In the genomic region with DNA sequence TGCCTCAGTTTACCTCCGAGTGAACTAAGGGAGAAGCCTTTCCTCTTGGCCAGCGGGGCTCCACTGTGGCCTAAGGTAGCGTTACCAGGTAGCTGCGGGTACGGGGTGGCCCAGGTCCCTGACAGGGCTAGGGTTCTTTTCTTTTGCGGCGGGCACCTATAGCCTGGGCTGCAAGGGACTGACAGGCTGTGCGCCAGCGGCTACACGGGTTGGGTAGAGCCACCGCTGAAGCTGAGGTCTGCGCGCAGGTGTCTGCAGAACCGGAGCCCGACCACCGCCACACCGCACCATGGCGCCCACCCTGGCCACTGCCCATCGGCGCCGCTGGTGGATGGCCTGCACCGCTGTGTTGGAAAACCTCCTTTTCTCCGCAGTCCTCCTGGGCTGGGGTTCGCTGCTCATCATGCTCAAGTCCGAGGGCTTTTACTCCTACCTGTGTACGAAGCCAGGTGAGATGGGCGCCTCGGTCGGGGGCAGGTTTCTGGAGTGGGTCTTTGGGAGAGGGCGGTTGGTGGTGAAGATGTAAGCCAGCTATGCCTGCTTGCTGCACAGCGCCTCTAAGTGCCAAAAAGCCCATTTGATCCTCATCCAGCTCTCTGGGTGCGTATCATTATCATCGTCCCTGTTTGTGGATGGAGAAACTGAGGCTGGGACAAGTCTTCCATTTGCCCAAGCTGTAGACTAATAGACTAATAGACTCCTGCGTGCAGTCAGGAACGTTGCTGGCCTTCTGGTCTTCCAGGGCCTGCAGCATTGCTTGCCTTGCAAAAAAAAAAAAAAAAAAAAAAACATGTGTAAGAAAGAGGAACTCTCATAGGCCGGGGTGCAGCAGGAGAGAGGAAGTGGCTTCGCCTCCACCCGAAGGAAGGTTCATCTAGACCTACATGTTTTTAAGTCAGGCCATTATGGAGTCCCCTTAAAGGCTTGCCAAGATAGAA, we compare ENCODE assay signal across 7 mouse cellular contexts. TPM values are rescaled to one million over a fixed set of nuclear protein-coding genes. Genes with fewer than 3 reads are reported as not detected.
A peak's percentile ranks its signal among the peaks of the same experiment; 100 is the strongest.
DNase-seq lines count a peak whose midpoint lies in the region; ATAC-seq and TF ChIP-seq lines count a peak whose summit lies in the region.

No protein-coding gene starts in this region.

- H3K27me3 ChIP-seq in forebrain, postnatal 0 days (ENCODE audit: insufficient read depth, low read length) = no peaks in the 10 kb centered on the region
- peaks cover 4% of the 10 kb centered on the region; the same call in 1 of the 2 replicates for H3K27me3 ChIP-seq in limb, embryonic 10.5 days (ENCODE audit: low read depth, poor library complexity, severe bottlenecking)
- H3K27me3 ChIP-seq in midbrain, embryonic 16.5 days (ENCODE audit: control insufficient read depth, insufficient read depth, low read depth, low read length) = no peaks in the 10 kb centered on the region
- no peaks in the 10 kb centered on the region for H3K27me3 ChIP-seq in thymus, adult 2 months (ENCODE audit: control insufficient read depth, insufficient read depth, low read length)

- no peak for ATAC-seq in forebrain, postnatal 0 days
- ATAC-seq in midbrain, embryonic 16.5 days = peak; percentile 22; the same call in 1 of the 2 replicates

- no peak; the same call in 1 of the 2 replicates for TF ChIP-seq POLR2A in lung, adult 2 months (IDR thresholded peaks at IDR 0.05; ENCODE audit: borderline replicate concordance, extremely low read depth, low read depth, low read length)
- TF ChIP-seq POLR2A in thymus, adult 2 months (IDR thresholded peaks at IDR 0.05; ENCODE audit: control insufficient read depth, extremely low read depth, insufficient read depth, low read length, poor library complexity) = 0 out of 2 replicates have a peak, but pooled peaks have one; percentile 20

- no peak for TF ChIP-seq CTCF in lung, adult 2 months (IDR thresholded peaks at IDR 0.05; ENCODE audit: insufficient read depth, low read length)
- TF ChIP-seq CTCF in forebrain, postnatal 0 days (IDR thresholded peaks at IDR 0.05; ENCODE audit: low read depth) = peak; percentile 13; the same call in 1 of the 2 replicates
- no peak for TF ChIP-seq CTCF in thymus, adult 2 months (IDR thresholded peaks at IDR 0.05; ENCODE audit: borderline replicate concordance, control insufficient read depth, extremely low read depth, insufficient read depth, low read length, poor library complexity)

- peak overlapping the region; percentile 97 for H3K27ac ChIP-seq in forebrain, postnatal 0 days (ENCODE audit: low read depth, low read length)
- H3K27ac ChIP-seq in limb, embryonic 10.5 days = peak overlapping the region; percentile 93
- H3K27ac ChIP-seq in midbrain, embryonic 16.5 days (ENCODE audit: low read length) = peak overlapping the region; percentile 99
- H3K27ac ChIP-seq in thymus, adult 2 months (ENCODE audit: control insufficient read depth, insufficient read depth, low read length) = peak overlapping the region; percentile 97

- H3K9ac ChIP-seq in forebrain, postnatal 0 days = peak overlapping the region; percentile 98
- H3K9ac ChIP-seq in midbrain, embryonic 16.5 days (ENCODE audit: low read depth, low read length) = peak overlapping the region; percentile 95

- no peak for DNase-seq in lung, adult 2 months
- DNase-seq in lung, postnatal 14 days = no peak
- peak; percentile 77 for DNase-seq in cerebellum, adult 11-12 months
- peak; percentile 64 for DNase-seq in forebrain, postnatal 0 days
- DNase-seq in limb, embryonic 10.5 days (ENCODE audit: low spot score) = peak; percentile 53
- DNase-seq in thymus, adult 2 months = peak; percentile 63

- no peaks in the 10 kb centered on the region for H3K9me3 ChIP-seq in forebrain, postnatal 0 days (ENCODE audit: low read length)
- H3K9me3 ChIP-seq in limb, embryonic 10.5 days (replicated peaks) = no peaks in the 10 kb centered on the region
- no peaks in the 10 kb centered on the region for H3K9me3 ChIP-seq in midbrain, embryonic 16.5 days (replicated peaks; ENCODE audit: control insufficient read depth, low read length, poor library complexity, severe bottlenecking)

- WGBS in lung, adult 2 months = 8% methylated on average over 38 of the region's 38 CpGs
- WGBS in forebrain, postnatal 0 days = 10% methylated on average over 38 of the region's 38 CpGs
- 16% methylated on average over 38 of the region's 38 CpGs for WGBS in limb, embryonic 10.5 days
- 11% methylated on average over 38 of the region's 38 CpGs for WGBS in midbrain, embryonic 16.5 days
- WGBS in thymus, adult 2 months = 2% methylated on average over 38 of the region's 38 CpGs

- peak overlapping the region; percentile 93 for H3K4me3 ChIP-seq in lung, adult 2 months (replicated peaks; ENCODE audit: extremely low read depth, low read depth, low read length)
- peak overlapping the region; percentile 60 for H3K4me3 ChIP-seq in forebrain, postnatal 0 days (ENCODE audit: low read depth, low read length)
- peak overlapping the region; percentile 71 for H3K4me3 ChIP-seq in limb, embryonic 10.5 days
- H3K4me3 ChIP-seq in midbrain, embryonic 16.5 days (ENCODE audit: low read depth, low read length) = peak overlapping the region; percentile 84
- peak overlapping the region; percentile 86 for H3K4me3 ChIP-seq in thymus, adult 2 months (ENCODE audit: control insufficient read depth, insufficient read depth, low read length)

- H3K36me3 ChIP-seq in forebrain, postnatal 0 days (ENCODE audit: insufficient read depth) = no peaks in the 10 kb centered on the region
- H3K36me3 ChIP-seq in limb, embryonic 10.5 days = no peaks in the 10 kb centered on the region
- H3K36me3 ChIP-seq in midbrain, embryonic 16.5 days (ENCODE audit: control insufficient read depth, insufficient read depth, low read length) = no peaks in the 10 kb centered on the region
- no peaks in the 10 kb centered on the region for H3K36me3 ChIP-seq in thymus, adult 2 months (ENCODE audit: control insufficient read depth, insufficient read depth, low read length)

- peak overlapping the region; percentile 99 for H3K4me2 ChIP-seq in forebrain, postnatal 0 days (ENCODE audit: low read depth)
- H3K4me2 ChIP-seq in midbrain, embryonic 16.5 days (ENCODE audit: low read length) = peak overlapping the region; percentile 96

- H3K4me1 ChIP-seq in lung, adult 2 months (ENCODE audit: control insufficient read depth, insufficient read depth, low read length) = peaks cover 14% of the 10 kb centered on the region
- peaks cover 11% of the 10 kb centered on the region; the same call in 1 of the 2 replicates for H3K4me1 ChIP-seq in forebrain, postnatal 0 days (ENCODE audit: insufficient read depth)
- H3K4me1 ChIP-seq in limb, embryonic 10.5 days = peaks cover 37% of the 10 kb centered on the region
- peaks cover 29% of the 10 kb centered on the region for H3K4me1 ChIP-seq in midbrain, embryonic 16.5 days (ENCODE audit: control insufficient read depth, insufficient read depth, low read length)
- peaks cover 29% of the 10 kb centered on the region for H3K4me1 ChIP-seq in thymus, adult 2 months (replicated peaks; ENCODE audit: control insufficient read depth, insufficient read depth, low read length)

RNA-seq across cellular contexts. Expression of gene Slc43a2, which starts 1.1 kb away (rescaled TPM):
- 68.2 and 78.7 TPM in 2 replicates for polyA plus RNA-seq in lung, adult 2 months (2012; rRNA removed)
- 16.5 and 24.0 TPM in 2 replicates for total RNA-seq in forebrain, postnatal 0 days (2014; rRNA removed)
- polyA plus RNA-seq in forebrain, postnatal 0 days (2015; fragmentation: Nextera tagmentation; extraction: Ambion mirVana) = 10.4 and 14.1 TPM in 2 replicates
- 3.4 and 4.9 TPM in 2 replicates for polyA plus RNA-seq in limb, embryonic 10.5 days (2016; fragmentation: Nextera tagmentation; extraction: Ambion mirVana)
- 19.4 and 21.0 TPM in 2 replicates for polyA plus RNA-seq in midbrain, embryonic 16.5 days (2015; fragmentation: Nextera tagmentation; extraction: Ambion mirVana)
- 207 and 214 TPM in 2 replicates for polyA plus RNA-seq in thymus, adult 2 months (2012; rRNA removed)

RNA-seq across cellular contexts. Expression of gene Scarf1, which starts 19.3 kb away (rescaled TPM):
- 50.1 and 58.6 TPM in 2 replicates for polyA plus RNA-seq in lung, adult 2 months (2012; rRNA removed)
- 4.0 and 4.5 TPM in 2 replicates for total RNA-seq in forebrain, postnatal 0 days (2014; rRNA removed)
- 3.1 and 3.5 TPM in 2 replicates for polyA plus RNA-seq in forebrain, postnatal 0 days (2015; fragmentation: Nextera tagmentation; extraction: Ambion mirVana)
- polyA plus RNA-seq in limb, embryonic 10.5 days (2016; fragmentation: Nextera tagmentation; extraction: Ambion mirVana) = 7.0 and 7.1 TPM in 2 replicates
- 3.4 and 4.3 TPM in 2 replicates for polyA plus RNA-seq in midbrain, embryonic 16.5 days (2015; fragmentation: Nextera tagmentation; extraction: Ambion mirVana)
- polyA plus RNA-seq in thymus, adult 2 months (2012; rRNA removed) = 4.7 and 4.8 TPM in 2 replicates

RNA-seq across cellular contexts. Expression of gene Rilp, which starts 22.7 kb away (rescaled TPM):
- 14.5 and 15.3 TPM in 2 replicates for polyA plus RNA-seq in lung, adult 2 months (2012; rRNA removed)
- total RNA-seq in forebrain, postnatal 0 days (2014; rRNA removed) = 0.67 and 1.6 TPM in 2 replicates
- 2.9 and 4.9 TPM in 2 replicates for polyA plus RNA-seq in forebrain, postnatal 0 days (2015; fragmentation: Nextera tagmentation; extraction: Ambion mirVana)
- polyA plus RNA-seq in limb, embryonic 10.5 days (2016; fragmentation: Nextera tagmentation; extraction: Ambion mirVana) = 0.25 and 0.46 TPM in 2 replicates
- 2.8 and 2.9 TPM in 2 replicates for polyA plus RNA-seq in midbrain, embryonic 16.5 days (2015; fragmentation: Nextera tagmentation; extraction: Ambion mirVana)
- 3.0 and 3.2 TPM in 2 replicates for polyA plus RNA-seq in thymus, adult 2 months (2012; rRNA removed)

RNA-seq across cellular contexts. Expression of gene Prpf8, which starts 46.0 kb away (rescaled TPM):
- polyA plus RNA-seq in lung, adult 2 months (2012; rRNA removed) = 67.9 and 90.2 TPM in 2 replicates
- total RNA-seq in forebrain, postnatal 0 days (2014; rRNA removed) = 89.0 and 120 TPM in 2 replicates
- polyA plus RNA-seq in forebrain, postnatal 0 days (2015; fragmentation: Nextera tagmentation; extraction: Ambion mirVana) = 25.6 and 27.9 TPM in 2 replicates
- polyA plus RNA-seq in limb, embryonic 10.5 days (2016; fragmentation: Nextera tagmentation; extraction: Ambion mirVana) = 81.7 and 82.6 TPM in 2 replicates
- 42.9 and 47.6 TPM in 2 replicates for polyA plus RNA-seq in midbrain, embryonic 16.5 days (2015; fragmentation: Nextera tagmentation; extraction: Ambion mirVana)
- polyA plus RNA-seq in thymus, adult 2 months (2012; rRNA removed) = 142 and 161 TPM in 2 replicates

RNA-seq across cellular contexts. Expression of gene Pitpna, which starts 55.3 kb away (rescaled TPM):
- polyA plus RNA-seq in lung, adult 2 months (2012; rRNA removed) = 56.1 and 70.4 TPM in 2 replicates
- total RNA-seq in forebrain, postnatal 0 days (2014; rRNA removed) = 83.0 and 95.7 TPM in 2 replicates
- polyA plus RNA-seq in forebrain, postnatal 0 days (2015; fragmentation: Nextera tagmentation; extraction: Ambion mirVana) = 85.8 and 101 TPM in 2 replicates
- polyA plus RNA-seq in limb, embryonic 10.5 days (2016; fragmentation: Nextera tagmentation; extraction: Ambion mirVana) = 60.9 and 68.8 TPM in 2 replicates
- 95.7 and 98.3 TPM in 2 replicates for polyA plus RNA-seq in midbrain, embryonic 16.5 days (2015; fragmentation: Nextera tagmentation; extraction: Ambion mirVana)
- polyA plus RNA-seq in thymus, adult 2 months (2012; rRNA removed) = 99.7 and 108 TPM in 2 replicates

Comparison
In these comparisons a context has a peak if more than half of its experiments do, and no peak if none do; other contexts are left out.
1. DNase-seq: peak in cerebellum, adult 11-12 months (single experiment), forebrain, postnatal 0 days (single experiment), limb, embryonic 10.5 days (single experiment) and thymus, adult 2 months (single experiment); none in lung, adult 2 months (single experiment) and lung, postnatal 14 days (single experiment).
2. Peak in every context shown above with its lines, with median percentiles within 50 percentile points of each other: H3K4me3 ChIP-seq and H3K27ac ChIP-seq.